Mouse (Mus musculus) right cerebral cortex, postnatal 14 days (tissue): ENCODE measurements around the gene Uba52.

Source experiments
- DNase-seq: peaks from one replicate; pipeline ENCODE4 v3.0.0; 2022

The Uba52 gene

DNA sequence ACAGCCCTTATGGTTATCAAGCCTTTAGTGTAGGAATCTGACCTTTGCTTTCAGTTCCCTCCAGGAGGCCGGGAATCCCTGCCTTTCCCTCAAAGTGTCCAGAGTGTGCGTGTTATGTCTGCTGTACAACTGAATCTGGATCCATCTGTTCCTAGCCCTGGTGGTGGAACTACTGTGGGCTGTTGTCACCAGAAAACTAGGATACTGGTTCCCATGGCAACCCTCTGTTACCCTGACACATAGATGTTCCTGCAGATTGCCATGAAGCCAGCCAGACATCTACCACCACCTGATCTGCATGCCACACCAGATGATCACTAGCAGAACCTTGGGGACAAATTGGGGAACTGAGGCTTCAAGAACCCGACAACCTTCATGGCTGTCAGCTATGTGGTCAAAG is 28.7 kb downstream of the Uba52 start:
- no peak for DNase-seq

DNA sequence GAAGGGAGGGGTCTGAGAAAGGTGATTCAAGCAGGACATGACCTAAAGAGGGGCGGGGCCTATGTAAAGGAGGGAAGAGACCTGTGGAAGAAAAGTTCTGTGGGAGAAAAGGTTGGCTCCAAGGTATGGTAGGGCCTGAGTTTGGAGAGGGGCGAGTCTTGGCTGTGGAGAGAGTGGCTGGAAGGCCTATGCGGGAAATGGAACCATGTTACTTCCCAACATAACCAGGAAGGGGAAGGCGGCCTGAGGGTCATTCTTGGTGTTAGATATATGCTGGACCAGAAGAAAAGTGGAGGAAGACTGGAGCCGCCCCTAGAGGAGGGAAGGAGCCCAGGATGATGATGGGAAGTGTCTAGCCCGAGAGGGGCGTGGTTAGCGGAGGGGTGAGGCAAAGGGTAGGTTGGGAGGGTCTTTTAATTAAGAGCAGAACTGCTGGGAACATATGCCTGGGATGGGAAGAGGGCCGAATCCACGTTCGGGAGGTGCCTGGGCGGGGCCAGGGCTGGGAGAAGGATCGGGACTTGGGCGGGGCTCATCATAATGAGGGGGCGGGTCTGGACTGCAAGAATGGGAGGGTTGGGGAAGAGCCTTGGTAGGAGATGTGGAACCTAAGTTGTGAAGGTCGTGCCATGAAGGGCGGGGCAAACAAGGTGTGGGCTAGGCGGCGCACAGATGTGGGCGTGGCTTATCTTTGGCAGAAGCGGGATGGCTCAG is 33.2 kb downstream of the Uba52 start:
- DNase-seq, result no peak

DNA sequence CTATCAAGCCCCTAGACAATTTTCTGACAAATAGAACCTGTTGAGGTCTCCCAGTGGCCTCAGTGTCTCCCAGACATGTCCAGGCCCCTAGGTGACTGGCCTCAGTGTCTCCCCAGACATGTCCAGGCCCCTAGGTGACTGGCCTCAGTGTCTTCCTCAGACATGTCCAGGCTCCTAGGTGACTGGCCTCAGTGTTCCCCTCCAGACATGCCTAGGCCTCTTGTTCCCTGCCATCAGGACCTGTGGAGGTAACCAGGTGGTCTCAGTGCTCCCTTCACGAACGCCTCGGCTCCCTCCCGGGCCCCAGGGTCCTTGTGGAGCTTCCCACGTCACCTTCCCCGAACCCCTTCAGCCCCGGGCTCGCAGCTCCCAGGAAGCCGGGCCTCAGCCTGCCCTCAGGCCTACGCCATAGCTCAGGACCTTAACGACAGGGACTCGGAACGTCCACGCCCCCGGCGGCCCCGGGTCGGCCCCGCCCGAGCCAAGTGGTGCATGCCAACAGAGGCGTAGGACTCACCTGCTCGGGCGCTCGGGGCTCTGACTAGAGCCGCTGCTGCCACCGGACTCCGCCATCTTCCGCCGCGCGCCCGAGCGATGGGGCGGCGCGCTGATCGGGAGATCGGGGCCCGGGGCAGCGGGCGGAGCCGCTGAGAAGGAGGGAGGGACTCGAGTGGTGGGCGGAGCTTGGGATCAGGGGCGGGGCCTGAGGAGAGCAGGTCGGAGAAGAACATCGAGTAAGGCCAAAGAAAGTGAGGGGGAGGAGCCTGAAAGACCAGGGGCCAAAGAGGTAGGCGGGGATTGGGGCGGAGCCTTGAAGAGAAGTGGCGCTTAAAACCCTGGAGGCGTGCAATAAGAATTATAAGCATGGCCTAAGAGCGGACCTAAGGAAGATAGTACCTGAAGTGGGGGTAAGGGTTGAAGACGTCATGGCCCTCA is 34.0 kb downstream of the Uba52 start, which contains the start of gene Klhl26:
Gene Klhl26 (minus strand): TSS at position 636 of the 936 bp plus-strand sequence.
- DNase-seq, result peak; percentile 90

DNA sequence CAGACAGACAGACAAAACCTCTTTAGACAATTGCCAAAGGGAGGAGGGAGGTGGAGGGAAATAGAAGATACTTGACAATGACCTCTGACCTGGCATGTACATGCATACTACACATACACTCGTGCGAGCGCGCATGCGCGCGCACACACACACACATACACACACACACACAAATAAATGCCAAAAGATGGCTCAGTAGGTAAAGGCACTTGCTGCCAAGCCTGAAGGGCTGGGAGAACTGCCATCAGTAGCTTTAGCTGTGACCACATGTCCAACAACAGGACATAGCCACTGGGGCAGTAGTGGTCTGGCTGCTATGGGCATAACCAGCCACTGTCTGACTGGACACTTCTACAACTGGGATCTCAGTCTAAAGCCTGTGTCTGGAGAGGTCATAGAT is 38.7 kb downstream of the Uba52 start:
- no peak for DNase-seq

DNA sequence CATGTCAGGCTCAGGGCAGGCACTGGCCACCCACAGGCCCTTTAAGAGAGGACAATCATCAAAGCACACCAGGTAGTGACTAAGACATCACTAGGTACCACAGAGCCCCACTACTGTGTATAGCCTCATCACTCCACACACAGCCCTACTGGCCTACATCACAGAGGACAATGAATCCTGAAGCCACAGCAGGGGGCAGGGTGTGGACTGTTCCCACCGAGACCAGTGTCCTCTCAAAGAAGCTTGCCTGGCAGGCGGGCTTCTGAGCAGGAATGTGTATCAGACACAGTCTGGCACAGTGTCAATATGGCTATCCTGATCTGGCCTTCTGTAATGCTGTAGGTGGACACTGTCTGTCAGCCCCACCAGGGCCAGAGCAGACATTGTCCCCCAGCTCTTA is 40.7 kb downstream of the Uba52 start:
- DNase-seq, result no peak

DNA sequence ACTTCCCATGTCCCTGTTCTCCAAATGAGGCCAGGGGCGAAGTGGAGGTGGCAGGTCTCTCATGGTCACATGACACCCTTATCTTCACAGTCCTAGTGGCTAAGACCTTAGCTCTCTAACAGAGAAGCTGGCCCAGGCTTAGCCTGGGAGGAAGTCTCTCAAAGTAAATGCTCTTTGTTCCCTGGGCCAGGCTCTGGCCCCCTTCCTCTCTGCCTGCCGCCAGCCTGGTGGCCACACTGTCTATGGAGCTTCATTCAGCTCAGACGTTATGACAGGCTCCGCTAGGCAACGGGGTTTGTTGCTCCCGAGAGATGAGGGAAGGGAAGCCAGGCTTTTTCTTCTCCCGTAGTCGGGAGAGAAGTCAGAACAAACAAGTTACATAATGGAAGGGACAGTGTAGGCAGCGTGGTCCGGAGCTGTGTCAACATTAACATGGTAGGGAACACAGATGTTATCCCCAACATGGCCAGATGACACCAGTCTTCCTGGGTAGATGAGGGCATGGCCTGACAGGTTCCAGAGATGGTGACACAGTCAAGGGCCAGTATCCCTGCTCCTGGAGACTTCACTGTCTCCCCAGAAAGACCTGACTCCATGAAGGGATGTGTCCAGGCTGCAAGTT is 41.2 kb downstream of the Uba52 start:
- no peak for DNase-seq

DNA sequence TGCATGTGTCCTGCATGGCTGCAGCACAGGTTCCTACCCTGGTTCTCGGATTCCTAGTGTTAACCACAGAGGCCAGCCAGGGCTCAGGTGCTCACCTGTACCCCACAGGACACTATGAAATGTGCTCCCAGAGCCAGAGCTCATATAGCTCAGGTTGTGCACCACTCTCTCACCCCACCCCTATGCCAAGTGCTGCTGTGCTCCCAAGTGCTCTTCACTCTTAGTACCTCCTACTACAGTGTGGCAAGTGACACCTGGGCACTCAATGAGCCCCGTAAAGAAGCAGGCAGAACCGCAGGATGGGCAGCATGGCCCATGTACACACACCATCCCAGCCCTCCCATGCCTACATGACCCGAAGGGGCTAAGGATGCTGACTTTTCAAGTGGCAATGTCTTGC is 41.9 kb downstream of the Uba52 start:
- no peak for DNase-seq

DNA sequence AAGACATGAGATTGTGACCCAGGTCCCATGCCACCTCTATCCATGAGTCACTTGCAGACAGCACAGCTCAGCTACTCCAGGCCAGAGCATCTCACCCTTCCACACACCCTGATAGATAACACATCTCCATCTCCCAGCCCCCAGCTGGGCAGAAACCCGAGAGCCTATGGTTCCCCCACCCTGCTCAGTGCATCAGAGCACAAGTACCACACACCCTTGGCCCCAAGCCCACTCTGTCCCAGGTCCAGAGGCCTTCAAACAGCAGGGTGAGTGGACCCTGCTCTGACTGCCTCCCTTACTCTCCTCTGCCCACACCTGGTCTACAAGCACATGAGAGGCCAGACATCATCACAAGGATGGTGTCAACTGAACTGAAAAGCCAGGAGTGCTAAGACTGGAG is 42.7 kb downstream of the Uba52 start:
- no peak for DNase-seq

DNA sequence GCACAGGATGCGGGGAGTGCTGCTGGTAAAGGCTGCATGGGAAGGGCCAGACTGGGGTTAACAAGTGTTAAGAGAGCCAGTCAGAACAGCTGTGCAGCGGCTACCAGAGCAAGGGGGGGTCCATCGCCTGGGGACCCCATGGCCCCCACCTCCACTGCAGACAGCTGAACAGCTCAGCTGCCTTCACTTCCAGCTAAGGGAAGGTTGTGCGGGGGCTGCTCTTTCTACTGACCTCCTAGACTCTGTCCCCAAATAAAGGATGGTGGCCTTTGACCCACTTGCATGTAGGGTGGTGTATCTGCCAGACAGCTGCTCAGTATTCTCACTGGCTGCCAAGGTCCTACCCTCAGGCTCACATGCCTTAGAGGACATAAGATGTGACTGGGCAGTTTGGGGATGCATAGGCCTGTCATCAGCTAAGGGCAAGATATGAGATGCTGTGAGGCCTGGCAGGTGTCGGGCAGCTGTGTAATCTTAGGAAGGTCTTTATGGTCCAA is 43.3 kb downstream of the Uba52 start:
- DNase-seq, result no peak

DNA sequence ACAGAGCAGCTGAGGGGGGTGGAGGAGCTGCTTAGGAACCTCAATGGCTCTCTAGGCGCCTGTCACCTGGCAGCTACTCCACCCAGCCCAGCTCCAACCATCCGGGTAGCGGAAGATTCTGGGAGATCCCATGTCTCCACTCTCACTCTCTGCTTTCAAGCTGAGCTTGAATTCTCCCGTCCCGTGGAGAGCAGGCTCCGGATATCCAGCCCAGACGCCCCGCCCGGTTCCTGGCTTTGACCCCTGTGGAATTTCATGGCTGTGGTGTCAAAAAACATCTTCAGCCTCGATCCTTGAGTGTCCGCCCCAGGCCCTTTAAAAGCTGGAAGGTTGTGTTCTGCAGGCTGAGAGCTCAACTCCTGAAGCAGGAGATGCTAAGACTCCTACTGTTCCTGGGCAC is 43.8 kb downstream of the Uba52 start:
- no peak for DNase-seq

DNA sequence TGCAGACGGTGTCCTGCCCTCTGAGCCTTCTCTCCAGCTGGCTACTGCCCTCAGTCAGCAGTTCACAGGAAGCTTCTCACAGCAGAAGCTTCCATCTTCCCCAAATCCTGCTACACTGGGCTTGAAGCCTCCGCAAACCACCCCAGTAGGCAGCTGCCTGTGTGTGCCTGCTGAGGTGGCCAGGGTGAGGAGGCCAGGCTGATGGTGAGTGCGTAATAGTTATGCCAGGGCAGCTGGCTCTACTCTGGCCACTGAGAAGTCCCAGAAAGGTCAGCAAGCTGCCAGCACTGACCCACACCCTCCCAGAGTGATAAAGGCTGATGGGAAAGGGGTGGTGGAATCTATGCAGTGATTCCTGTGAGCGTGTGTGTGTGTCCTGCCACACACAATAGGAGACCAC is 44.3 kb downstream of the Uba52 start:
- DNase-seq, result no peak

DNA sequence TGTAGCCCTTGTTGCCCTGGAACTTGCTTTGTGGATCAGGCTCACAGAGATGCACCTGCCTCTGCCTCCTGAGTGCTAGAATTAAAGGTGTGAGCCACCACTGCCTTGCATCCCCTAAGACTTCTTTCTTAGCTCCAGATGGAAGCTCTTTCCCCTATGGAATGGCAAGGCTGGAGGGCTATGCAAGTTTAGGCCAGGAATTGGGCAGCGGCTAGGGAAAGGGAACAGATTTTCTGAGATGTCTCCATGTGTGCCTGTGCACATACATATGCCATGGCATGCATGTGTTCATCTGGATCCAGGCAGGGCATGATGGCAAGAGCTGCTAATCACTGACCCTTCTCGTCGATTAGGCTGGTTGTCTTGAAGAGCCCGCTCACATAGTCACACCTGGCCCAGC is 44.9 kb downstream of the Uba52 start:
- no peak for DNase-seq

DNA sequence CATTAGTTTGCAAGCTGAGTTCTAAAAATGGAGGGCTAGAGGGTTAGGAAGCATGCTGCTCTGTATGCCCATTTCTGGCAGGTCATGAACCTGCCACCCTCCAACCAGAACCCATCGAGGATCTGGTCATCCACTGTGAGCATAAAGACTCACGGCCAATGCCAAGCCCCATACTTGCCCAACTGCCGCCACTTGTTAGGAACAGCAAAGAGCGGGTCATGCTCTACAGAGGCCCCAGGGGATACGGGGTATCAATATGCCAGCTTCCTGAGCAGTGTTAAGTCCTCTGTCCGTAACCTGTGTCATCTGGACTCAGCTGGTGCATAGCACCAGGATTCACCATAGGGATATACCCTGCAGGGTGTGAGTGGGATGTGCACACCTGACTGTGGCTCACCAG is 46.4 kb downstream of the Uba52 start:
- no peak for DNase-seq

DNA sequence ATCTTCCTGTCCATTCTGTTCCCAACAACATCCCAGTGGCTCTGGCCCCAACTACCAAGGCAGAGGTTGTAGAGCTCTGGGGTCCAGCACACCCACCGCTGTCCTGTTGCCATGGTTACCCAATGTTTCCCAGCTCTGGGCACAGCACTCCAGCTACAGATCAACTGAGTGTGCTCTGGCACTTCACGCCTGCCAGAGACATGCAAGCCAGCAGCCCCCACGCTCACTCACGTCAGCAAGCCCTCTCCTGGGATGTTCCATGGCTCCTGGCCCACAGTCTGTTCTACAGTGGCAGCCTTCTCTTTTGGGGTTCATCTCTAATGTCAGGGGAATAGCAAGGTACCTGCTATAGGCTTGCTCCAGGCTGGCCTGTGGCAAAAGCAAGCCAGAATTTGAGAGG is 47.3 kb downstream of the Uba52 start:
- DNase-seq, result peak; percentile 59

DNA sequence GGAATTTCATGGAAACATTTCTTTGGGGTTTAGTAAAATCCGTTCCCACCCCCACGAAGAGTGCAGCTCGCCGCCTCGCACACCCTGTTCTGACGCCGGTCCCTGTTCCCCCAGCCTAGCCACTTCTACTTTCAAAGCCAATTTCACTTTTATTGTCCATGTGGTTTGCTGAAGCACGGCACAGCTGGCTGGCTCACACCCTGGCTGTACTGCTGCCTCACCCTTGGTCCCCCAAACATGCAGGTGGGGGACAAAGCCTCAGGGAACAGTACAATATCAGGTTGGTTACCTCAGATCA is 48.1 kb downstream of the Uba52 start:
- DNase-seq, result no peak

DNA sequence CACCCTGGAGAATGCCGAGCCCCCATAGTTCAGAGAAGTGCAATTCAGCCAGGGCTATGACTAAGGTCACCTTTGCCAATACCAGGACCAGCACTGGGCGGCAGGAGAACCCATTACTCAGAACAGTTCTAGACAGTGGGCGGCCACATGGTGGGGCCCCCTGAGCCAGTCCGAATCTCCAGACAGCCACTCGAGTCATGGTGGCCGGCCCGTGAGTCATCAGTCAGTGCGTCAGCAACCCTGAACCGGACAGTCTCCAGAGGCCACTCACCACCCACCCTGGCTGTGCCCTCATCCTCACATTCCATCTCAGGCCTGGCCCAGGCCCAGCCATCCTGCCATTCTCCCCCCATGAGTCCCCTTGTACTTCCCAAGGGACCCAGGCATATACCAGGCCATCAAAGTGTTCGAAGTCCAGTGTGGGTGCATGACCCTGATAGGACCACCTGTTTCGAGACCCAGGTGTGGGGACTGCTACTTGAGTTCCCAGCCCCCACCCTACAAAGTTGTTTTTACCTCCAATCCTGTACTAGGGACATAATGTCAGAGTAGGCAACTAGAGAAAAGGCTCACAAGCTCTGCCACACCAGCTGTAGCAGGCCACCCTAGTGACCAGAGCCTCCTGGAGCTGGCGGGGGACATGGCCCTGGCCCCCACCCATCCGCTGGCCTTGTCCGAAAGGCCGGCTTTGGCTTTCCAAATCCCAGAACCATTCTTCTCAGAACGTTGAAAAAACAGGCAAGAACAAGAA is 48.7 kb downstream of the Uba52 start:
- no peak for DNase-seq

DNA sequence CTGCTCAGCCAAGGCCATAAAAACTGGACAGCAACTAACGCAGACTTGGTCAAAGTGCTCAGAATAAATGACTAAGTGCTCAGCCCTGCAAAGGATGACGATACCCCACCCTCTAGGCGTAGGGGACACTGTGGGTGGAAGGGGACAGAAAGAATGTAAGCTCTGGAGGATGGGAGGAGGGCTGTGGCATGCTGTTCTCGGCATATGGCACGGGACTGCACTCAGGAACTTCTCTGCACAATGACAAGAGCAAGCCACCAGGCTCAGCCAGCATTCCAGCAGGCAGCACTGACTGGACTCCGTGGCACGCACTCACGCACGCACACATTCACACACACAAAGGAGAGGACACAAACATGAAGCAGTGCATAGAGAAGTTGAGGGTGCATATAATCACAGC is 50.0 kb downstream of the Uba52 start:
- no peak for DNase-seq

DNA sequence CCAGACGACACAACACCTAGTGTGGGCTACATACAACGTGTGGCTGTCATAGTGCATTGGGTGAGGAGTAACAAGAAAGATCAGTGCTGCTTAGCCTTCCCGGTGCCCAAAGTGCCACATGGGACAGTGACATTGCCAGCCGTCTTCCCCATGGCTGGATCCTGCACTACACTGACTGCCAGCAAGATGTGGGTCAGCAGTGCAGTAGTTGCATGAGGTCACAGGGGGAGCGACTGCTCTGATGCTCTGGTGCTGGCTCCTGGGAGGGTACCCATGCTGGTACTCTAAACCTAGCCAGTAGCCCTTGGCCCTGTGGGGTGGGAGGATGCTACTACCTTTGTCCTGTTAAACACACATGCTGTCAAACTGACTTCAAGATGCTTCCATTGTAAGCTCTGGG is 50.4 kb downstream of the Uba52 start:
- no peak for DNase-seq

DNA sequence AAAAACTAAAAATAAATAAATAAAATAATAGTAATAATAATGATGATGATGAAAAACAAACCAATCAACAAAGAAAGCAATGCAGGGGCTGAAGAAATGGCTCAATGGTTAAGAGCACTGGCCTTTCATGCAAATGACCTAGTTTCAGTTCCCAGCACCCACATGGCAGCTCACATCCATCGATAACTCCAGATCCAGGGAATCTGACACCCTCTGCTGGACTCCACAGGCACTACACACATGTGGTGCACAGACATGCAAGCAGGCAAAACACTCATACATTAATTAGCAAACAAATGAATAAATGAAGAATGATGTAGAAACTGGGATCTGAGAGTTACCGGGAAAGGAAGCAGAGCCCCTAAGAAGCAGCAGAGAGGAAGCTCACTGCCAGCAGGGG is 51.0 kb downstream of the Uba52 start:
- no peak for DNase-seq

DNA sequence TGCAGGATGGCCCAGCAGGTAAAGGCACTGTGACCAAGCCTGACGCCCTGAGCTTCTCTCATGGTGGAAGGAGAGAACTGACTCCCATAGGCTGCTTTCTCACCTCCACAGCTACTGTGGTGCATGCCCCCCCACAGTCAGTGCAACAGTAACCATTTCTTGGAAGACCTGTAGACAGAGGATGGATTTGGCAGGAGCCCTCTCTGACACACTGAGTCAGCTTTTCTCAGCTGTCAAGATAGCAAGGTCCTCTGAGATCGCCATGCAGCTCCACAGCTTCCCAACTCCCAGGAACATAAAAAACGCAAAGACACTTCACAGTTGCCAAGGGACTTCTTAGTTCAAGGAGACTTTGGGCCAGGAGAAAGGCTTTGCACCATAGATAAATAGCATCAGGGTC is 52.1 kb downstream of the Uba52 start:
- no peak for DNase-seq
